Mouse (Mus musculus) right cerebral cortex, adult 2 months (tissue): ENCODE data around the gene Pkmyt1.

Source experiments
- DNase-seq, 2 experiments: peaks; one replicate each; pipeline ENCODE4 v3.0.0; 2021 to 2022; ENCODE audit warnings: low spot score in 2 of 2

Pkmyt1 gene

DNA sequence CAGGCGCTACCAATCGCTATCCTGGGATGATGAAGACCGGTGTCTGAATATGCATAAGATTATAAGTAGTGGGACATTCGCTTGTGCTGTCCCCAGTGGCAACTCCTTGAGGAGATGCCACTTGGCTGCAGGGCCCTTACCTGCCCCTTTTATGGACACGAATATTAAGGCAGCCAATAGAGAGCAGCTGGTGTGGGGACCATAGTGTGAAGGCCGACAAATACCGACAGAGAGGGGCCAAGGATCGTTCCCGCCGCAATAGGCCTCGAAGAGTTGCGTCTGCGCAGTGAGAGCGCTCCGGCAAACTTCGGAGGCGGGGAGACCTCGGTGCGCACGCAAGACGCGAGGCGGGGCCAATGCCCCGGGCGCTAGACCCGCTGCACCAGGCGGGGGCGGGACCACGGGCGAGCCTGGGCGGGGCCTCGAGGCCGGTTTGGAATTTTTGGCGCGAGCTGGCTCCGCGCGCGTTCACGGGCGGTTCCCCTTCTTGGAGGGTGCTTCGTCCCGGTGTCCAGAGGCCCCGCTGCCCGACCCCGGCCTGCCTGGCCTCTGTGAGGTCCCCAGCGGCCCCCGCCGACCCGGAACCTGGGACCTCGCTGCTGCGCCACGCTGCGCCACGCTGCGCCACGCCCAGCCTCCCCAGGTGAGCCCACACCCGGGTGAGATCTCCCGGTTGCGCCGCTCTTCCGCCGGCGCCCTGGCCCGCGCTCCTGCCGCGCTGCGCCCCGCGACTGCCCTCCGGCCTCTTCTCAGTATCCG is at the start of gene Pkmyt1:
TSS of gene Pkmyt1 (plus strand) at position 338 of the 759 bp plus-strand sequence.
- DNase-seq: peak; percentile 90 to 92

DNA sequence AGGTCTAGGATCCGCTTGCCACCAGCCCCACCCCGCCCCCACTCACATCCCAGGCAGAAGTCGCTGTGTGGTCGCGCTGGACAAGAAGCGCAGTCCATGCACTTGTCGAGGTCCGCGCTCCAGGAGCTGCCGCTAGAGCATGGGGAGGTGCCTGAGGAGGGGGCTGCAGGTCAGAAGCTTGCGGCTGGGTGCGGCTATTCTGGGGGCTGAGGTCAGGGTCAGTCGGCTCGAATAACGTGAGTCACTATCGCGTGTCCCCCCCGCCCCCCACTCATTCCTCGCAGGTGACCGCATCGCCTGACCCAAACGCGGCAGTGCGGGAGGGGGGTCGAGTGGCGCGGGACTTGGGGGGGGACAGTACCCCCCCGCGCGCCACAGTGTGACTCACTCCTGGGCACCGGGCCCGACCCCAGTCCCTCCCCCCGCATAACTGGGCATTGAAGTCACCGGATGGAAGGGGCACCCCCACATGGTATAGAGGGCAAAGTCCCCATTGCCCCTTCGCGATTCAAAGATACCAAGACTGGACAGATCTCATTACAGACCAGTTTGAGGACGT is 49.6 kb upstream of the Pkmyt1 start:
- DNase-seq: no peak

DNA sequence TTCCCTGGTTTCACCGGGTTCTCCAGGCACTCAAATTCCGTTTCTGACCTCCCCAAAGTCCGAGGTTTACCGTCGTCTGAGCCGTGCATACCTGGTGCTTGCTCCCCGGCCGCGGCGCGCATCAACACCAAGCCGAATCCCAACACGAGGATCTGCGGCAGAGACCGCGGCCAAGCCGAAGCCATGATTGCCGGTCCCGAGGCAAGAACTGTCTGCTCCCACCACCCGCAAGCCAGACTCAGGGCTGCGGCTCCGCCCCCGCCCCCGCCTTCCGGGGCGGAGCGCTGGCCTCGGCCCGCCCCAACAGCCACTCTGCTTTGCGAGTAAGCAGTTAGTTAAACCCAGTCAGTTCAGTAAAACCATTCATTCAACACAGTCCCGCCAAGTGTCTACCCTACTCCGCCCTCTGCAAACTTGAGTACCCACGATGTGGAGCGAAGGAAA is 48.9 kb upstream of the Pkmyt1 start, which contains the start of gene Tnfrsf12a:
TSS of gene Tnfrsf12a (minus strand) at position 233 of the 444 bp plus-strand sequence.
- DNase-seq: peak; percentile 73 to 78

DNA sequence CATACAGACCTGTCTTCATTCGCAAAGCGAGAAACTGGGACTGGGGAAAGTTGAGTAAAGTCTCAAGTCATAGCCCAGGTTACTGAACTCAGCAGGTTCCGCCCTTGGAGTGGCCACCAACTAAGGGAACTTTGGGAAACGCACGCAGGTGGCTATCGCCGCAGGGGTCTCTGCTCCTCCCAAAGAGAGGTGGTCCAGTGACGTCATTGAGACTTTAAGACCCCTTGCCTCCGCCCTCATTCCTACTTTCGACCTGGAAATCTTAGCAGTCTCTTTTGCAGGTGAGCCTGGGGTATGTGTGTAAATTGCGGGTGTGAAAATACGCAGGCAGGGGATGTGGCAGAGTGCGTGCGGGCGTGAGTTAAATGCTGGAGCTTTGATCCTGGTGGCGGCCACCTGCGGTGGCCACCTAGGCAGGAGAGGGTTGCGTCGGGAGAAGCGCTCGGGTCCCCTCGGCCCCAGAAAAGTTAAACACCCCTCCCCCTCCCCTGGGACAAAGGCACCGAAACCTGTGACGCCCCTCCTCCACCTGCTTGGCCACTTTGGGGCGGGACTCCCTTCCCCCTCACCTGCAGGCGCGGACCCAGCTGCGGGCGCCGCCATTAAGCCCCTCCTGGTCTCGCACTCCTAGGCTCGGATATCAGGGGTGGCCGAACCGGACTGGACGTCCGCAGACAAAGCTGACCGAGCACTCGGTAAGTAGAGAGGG is 46.9 kb upstream of the Pkmyt1 start, which contains the start of gene Cldn6:
TSS of gene Cldn6 (plus strand) at position 123 of the 709 bp plus-strand sequence.
- no peak for DNase-seq

DNA sequence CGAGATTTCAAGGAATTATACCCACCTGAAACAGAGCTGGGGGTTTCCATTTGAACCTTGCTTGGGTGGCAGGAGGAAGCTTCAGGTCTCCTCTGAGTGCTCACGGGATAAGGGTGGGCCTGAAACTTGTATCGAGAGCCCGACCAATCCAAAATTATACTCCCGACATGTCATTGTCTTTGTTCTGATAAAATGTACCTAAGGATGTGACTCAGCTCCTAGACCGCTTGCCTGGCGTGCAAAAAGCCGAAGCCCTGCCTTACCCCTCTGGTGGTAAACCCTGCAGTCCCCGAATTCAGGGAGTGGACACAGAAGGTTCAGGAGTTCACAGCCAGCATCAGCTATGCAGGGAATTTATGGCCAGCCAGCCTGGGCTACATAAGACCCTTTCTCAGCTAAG is 45.8 kb upstream of the Pkmyt1 start:
- DNase-seq: no peak

DNA sequence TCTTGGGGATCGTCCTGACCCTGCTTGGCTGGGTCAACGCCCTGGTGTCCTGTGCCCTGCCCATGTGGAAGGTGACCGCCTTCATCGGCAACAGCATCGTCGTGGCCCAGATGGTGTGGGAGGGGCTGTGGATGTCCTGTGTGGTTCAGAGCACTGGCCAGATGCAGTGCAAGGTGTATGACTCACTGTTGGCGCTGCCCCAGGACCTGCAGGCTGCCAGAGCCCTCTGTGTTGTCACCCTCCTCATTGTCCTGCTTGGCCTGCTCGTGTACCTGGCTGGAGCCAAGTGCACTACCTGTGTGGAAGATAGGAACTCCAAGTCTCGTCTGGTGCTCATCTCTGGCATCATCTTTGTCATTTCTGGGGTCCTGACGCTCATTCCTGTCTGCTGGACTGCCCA is 45.0 kb upstream of the Pkmyt1 start:
- DNase-seq: no peak

- no peak for DNase-seq
These were observed 44.0 kb upstream of the Pkmyt1 start for GRCm38 (mm10) chr17:23682092-23682491.

DNA sequence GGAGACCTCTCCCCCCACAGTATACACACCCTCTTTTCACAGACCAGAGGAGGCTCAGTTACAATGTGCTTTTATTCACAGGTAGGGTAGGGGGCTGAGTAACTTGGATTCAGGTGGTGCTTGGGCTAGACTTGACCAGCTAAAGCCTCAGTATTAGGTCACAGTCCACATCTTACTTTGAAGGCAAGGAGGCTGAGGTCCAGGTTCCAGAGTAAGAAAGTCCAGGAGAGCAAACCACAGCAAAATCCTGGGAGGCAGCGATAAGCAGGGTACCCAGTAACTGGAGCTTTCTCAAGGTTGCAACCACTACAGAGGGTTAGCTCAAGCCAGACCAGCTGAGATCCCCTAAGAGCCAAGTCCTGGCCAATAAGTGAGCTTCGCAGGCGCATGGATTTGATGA is 43.6 kb upstream of the Pkmyt1 start:
- no peak for DNase-seq

DNA sequence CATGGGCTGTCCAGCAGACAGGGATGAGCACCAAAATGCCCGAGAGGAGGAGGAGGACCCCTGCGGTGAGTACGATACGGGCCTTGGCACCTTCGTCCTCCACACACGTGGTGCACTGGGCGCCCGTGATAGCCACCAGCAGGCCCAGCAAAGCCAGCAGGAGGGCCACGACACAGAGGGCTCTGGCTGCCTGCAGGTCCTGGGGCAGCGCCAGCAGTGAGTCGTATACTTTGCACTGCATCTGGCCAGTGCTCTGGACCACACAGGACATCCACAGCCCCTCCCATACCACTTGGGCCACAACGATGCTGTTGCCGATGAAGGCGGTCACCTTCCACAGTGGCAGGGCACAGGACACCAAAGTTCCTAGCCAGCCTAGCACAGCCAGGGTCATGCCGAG is 42.9 kb upstream of the Pkmyt1 start:
- DNase-seq: no peak

GRCm38 (mm10) chr17:23683856-23684672 is 42.1 kb upstream of the Pkmyt1 start, which contains the start of gene Cldn9:
Cldn9 (minus strand) TSS chr17:23684026.
- DNase-seq: no peak

DNA sequence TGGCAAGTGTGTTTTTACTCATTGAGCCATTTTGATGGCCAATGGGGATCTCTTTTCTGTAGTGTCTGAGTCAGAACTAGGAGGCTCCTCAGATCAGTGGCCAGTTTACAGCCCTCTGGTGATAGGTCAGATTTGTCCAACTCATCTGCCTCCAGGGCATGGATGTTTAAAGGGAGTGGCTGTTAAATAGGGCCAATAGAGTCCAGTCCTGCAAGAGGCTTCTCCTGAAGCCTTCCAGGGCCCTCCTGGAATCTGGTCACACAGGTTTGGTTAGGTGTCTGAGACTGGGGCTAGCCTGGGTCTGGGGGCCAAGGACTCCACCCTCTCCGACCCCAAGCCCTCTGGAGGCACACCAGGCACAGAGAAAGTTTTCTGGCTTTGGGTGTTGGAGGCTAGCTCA is 31.6 kb upstream of the Pkmyt1 start:
- DNase-seq: no peak

DNA sequence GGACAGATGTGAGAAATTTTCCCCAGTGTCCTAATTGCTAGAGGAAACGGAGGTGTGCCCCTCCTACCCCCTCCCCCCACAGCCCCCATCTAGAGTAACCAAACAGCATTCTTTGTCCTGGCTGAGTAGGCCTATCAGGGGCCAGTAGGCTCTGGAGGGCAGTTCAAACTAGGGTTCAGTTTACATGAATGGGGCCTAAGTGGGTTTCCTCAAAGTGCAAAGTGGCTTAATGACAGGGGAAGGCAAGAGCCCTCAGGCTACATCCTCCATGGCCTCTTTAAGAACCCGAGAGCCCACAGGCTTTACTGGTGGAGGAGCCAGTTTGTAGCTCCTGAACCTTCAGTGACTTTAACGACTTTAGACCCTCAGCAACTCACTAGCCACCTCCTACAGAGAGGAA is 30.3 kb upstream of the Pkmyt1 start:
- no peak for DNase-seq

GRCm38 (mm10) chr17:23699131-23700077 is 26.7 kb upstream of the Pkmyt1 start:
- DNase-seq: peak; percentile 17 to 21

DNA sequence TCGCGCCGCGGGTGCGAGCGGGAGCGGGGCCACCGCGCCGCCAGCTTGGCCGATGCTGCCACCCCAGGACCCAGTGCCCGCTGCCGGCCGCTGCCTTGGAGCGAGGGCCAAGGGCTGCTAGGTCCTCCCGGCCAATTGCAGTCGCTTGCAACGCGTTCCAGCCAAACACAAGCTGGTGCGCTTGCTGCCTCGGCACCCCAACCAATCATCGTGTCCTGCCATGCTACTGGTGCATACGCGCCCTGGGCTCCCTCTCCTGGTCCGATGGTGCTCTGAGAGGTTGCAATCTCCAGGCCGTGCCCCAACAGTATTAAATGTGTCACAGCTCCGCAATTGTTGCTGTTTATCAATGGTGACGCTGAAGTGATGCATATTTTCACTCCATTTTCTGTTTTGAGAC is 26.1 kb upstream of the Pkmyt1 start:
- peak; percentile 87 to 91 for DNase-seq

- DNase-seq: peak in 1 of 2 experiments; percentile 26
These were observed 22.8 kb upstream of the Pkmyt1 start for GRCm38 (mm10) chr17:23703301-23703700.

DNA sequence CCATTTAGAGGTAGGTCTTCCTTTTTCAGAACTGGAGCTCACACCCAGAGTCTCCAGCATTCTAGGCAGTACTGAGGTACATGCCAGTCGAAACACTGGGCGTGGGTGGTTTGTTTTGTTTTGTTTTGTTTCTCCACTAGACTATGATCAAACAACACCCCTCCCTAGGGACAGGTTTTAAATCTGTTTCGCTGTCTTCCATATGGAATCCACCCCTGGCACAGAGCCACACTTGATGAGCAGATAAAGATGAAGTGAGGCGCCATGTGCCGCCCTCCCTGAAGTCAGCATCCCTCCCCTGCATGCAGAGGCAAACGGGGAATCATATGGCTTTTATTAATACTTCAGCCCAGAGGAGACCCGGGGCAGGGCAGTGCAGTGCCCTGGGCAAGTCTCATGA is 21.4 kb upstream of the Pkmyt1 start:
- peak; percentile 56 to 57 for DNase-seq

- no peak for DNase-seq
These were observed 20.5 kb upstream of the Pkmyt1 start for GRCm38 (mm10) chr17:23705525-23706104.

DNA sequence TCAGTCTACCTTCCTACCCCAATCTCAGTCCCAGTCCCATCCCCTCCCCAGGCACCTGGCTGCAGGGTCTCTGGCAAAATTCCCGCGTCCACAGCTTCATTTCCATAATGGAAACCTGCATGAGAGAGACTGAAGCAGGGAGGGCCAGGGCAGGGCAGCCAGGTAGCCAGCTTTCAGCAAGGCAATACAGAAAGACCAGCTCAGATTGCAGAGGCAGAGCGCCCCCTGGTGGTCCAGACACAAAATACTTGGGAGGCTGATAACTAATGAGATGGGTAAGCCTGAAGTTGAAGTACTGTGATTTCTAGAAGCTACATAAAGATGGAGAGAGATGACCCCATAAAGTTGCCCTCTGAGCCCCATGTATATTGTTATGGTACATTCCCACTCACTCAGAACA is 19.9 kb upstream of the Pkmyt1 start:
- peak; percentile 75 to 77 for DNase-seq

- no peak for DNase-seq
These were observed 9.1 kb upstream of the Pkmyt1 start for GRCm38 (mm10) chr17:23717003-23717402.

DNA sequence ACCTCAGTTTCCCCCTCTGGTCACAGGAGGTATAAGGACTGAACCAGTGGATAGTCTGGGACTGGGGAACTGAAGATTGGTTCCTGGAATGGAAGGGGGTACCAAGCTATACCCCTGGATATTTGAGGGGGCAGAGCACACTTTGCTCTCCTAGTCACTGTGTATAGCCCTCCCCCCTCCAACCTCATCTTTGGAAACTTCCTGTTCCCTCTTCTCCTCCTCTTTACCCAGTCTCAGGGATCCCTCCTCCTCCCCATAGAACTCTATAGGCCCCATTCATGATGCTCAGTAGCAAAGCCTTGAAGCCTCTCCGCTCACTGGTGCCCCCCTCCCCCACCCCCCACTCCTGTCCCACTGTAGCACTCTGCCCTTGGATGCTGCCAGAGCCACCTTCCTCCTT is 6.7 kb upstream of the Pkmyt1 start:
- no peak for DNase-seq
